Mouse (Mus musculus) CH12.LX (cell line): ENCODE results near the gene Map7. TPM values are rescaled to one million over a fixed set of nuclear protein-coding genes. Genes with fewer than 3 reads are reported as not detected.

Experiments used
- DNase-seq: peaks from one replicate; pipeline ENCODE4 v3.0.0-alpha.2; 2013; ENCODE audit errors: extremely low read depth
- H3K27ac ChIP-seq: 2 replicates; pipeline ENCODE4 v1.5.1; 2012; ENCODE audit warnings: low read depth, mild to moderate bottlenecking, control low read depth, moderate library complexity; ENCODE audit not compliant: insufficient read depth
- H3K27me3 ChIP-seq: replicated peaks from 2 replicates; pipeline ENCODE3; 2012; ENCODE audit warnings: inconsistent platforms
- H3K36me3 ChIP-seq, 2 experiments: replicated peaks in 1 of 2; 2 replicates each; pipeline versions ENCODE3 to v1.6.1; 2012; ENCODE audit warnings: inconsistent platforms in 1 of 2, low read length in 1 of 2, mild to moderate bottlenecking in 1 of 2, mixed read lengths in 1 of 2, moderate library complexity in 1 of 2; ENCODE audit not compliant: control insufficient read depth in 1 of 2, insufficient read depth in 1 of 2
- H3K4me1 ChIP-seq, 2 experiments: 2 replicates each; pipeline ENCODE4 v1.6.1; 2012; ENCODE audit warnings: inconsistent platforms in 1 of 2, moderate library complexity in 1 of 2; ENCODE audit not compliant: insufficient read depth in 2 of 2, control insufficient read depth in 1 of 2
- H3K4me2 ChIP-seq: 2 replicates; pipeline ENCODE4 v1.6.1; 2012; ENCODE audit warnings: low read depth, mild to moderate bottlenecking, control low read depth; ENCODE audit not compliant: poor library complexity, insufficient read depth, severe bottlenecking
- H3K4me3 ChIP-seq, 3 experiments: fragments of 150-350 bp in 1 of 3; sonication (generic) in 1 of 3; replicated peaks in 1 of 3; 2 replicates each; pipeline versions ENCODE3 to v1.5.1; 2011 to 2012; ENCODE audit warnings: low read depth in 2 of 3, low read length in 2 of 3, mild to moderate bottlenecking in 2 of 3, moderate library complexity in 2 of 3, control low read depth in 1 of 3, improper control_type of control experiment in 1 of 3, inconsistent platforms in 1 of 3, mixed read lengths in 1 of 3; ENCODE audit not compliant: poor library complexity in 1 of 3
- H3K79me2 ChIP-seq: replicated peaks from 2 replicates; pipeline ENCODE4 v1.6.1; 2012; ENCODE audit warnings: mild to moderate bottlenecking, moderate library complexity; ENCODE audit not compliant: control insufficient read depth, poor library complexity, insufficient read depth, severe bottlenecking; ENCODE audit errors: extremely low read depth
- H3K9ac ChIP-seq: 2 replicates; pipeline ENCODE4 v1.6.1; 2012; ENCODE audit warnings: low read depth, mild to moderate bottlenecking, control low read depth, moderate library complexity; ENCODE audit not compliant: insufficient read depth
- H3K9me3 ChIP-seq: replicated peaks from 2 replicates; pipeline ENCODE3; 2012; ENCODE audit warnings: low read length, inconsistent platforms, mixed read lengths
- BHLHE40 ChIP-seq: IDR thresholded peaks from 2 replicates; pipeline ENCODE4 v1.6.1; 2011; ENCODE audit warnings: mild to moderate bottlenecking, low read depth, low read length, improper control_type of control experiment
- CTCF ChIP-seq, 2 experiments: IDR thresholded peaks in 1 of 2; conservative IDR thresholded peaks in 1 of 2; 2 replicates each; pipeline ENCODE4 v1.5.1; 2011 to 2012; ENCODE audit warnings: low read depth in 2 of 2, low read length in 2 of 2, improper control_type of control experiment in 1 of 2, inconsistent platforms in 1 of 2, mild to moderate bottlenecking in 1 of 2, moderate library complexity in 1 of 2
- ELF1 ChIP-seq: IDR thresholded peaks from 2 replicates; pipeline ENCODE4 v1.6.1; 2014; ENCODE audit warnings: low read depth, mild to moderate bottlenecking, inconsistent platforms, low read length, improper control_type of control experiment
- ETS1 ChIP-seq: conservative IDR thresholded peaks from 2 replicates; pipeline ENCODE4 v1.6.1; 2012; ENCODE audit warnings: low read depth, mild to moderate bottlenecking, inconsistent platforms, low read length, improper control_type of control experiment, moderate library complexity
- GABPA ChIP-seq: IDR thresholded peaks from 2 replicates; pipeline ENCODE4 v1.6.1; 2012; ENCODE audit warnings: low read depth, low read length, improper control_type of control experiment, inconsistent platforms; ENCODE audit not compliant: insufficient replicate concordance
- HCFC1 ChIP-seq: IDR thresholded peaks from 2 replicates; pipeline ENCODE4 v1.6.1; 2012; ENCODE audit warnings: low read depth, mild to moderate bottlenecking, inconsistent platforms, low read length, improper control_type of control experiment
- JUND ChIP-seq: conservative IDR thresholded peaks from 2 replicates; pipeline ENCODE4 v1.6.1; 2011; ENCODE audit warnings: low read depth, low read length, improper control_type of control experiment
- MXI1 ChIP-seq: IDR thresholded peaks from 2 replicates; pipeline ENCODE4 v1.6.1; 2011; ENCODE audit warnings: mild to moderate bottlenecking, low read depth, low read length, improper control_type of control experiment
- MYC ChIP-seq: IDR thresholded peaks from 2 replicates; pipeline ENCODE4 v1.6.1; 2011; ENCODE audit warnings: low read depth, mild to moderate bottlenecking, improper control_type of control experiment, low read length
- NELFE ChIP-seq: IDR thresholded peaks from 2 replicates; pipeline ENCODE4 v1.6.1; 2011; ENCODE audit warnings: low read depth, low read length, improper control_type of control experiment
- NRF1 ChIP-seq: IDR thresholded peaks from 2 replicates; pipeline ENCODE4 v1.6.1; 2014; ENCODE audit warnings: low read depth, mild to moderate bottlenecking, inconsistent platforms, low read length, improper control_type of control experiment, moderate library complexity
- PAX5 ChIP-seq: IDR thresholded peaks from 2 replicates; pipeline ENCODE4 v1.6.1; 2012; ENCODE audit warnings: low read length, inconsistent platforms, mixed read lengths
- POLR2A ChIP-seq: IDR thresholded peaks from 2 replicates; pipeline ENCODE4 v1.6.1; 2011; ENCODE audit warnings: low read depth, mild to moderate bottlenecking, improper control_type of control experiment, low read length
- RAD21 ChIP-seq: IDR thresholded peaks from 2 replicates; pipeline ENCODE4 v1.6.1; 2011; ENCODE audit warnings: low read depth, mild to moderate bottlenecking, low read length, improper control_type of control experiment, moderate library complexity
- RCOR1 ChIP-seq: conservative IDR thresholded peaks from 2 replicates; pipeline ENCODE4 v1.6.1; 2012; ENCODE audit warnings: low read depth, mild to moderate bottlenecking, inconsistent platforms, low read length, improper control_type of control experiment
- SIN3A ChIP-seq: IDR thresholded peaks from 2 replicates; pipeline ENCODE4 v1.6.1; 2012; ENCODE audit warnings: low read length, improper control_type of control experiment, inconsistent platforms
- SMC3 ChIP-seq: IDR thresholded peaks from 2 replicates; pipeline ENCODE4 v1.6.1; 2011; ENCODE audit warnings: low read depth, low read length, improper control_type of control experiment
- TBP ChIP-seq: conservative IDR thresholded peaks from 2 replicates; pipeline ENCODE4 v1.6.1; 2011; ENCODE audit warnings: low read depth, low read length, improper control_type of control experiment
- UBTF ChIP-seq: IDR thresholded peaks from 2 replicates; pipeline ENCODE4 v1.6.1; 2012; ENCODE audit warnings: low read depth, mild to moderate bottlenecking, inconsistent platforms, low read length, improper control_type of control experiment, moderate library complexity
- ZMIZ1 ChIP-seq: IDR thresholded peaks from 2 replicates; pipeline ENCODE4 v1.6.1; 2012; ENCODE audit warnings: low read depth, mild to moderate bottlenecking, inconsistent platforms, low read length, improper control_type of control experiment
- dilution Hi-C: fragments of 300-500 bp; cut with MboI; formaldehyde crosslinking; loops from 2 replicates; pipeline ENCODE4 v1.14.3; 2020; ENCODE audit warnings: low sequenced_read_pairs; ENCODE audit not compliant: extremely low pct_unique_long_range_greater_than_20kb, extremely low pct_ligation_motif_present
- in situ Hi-C: fragments of 300-500 bp; cut with MboI; formaldehyde crosslinking; loops from 3 replicates; pipeline ENCODE4 v1.14.3; 2019; ENCODE audit warnings: low sequenced_read_pairs, low pct_ligation_motif_present, low pct_unique_long_range_greater_than_20kb, mixed read lengths
- polyA plus RNA-seq: library from polyadenylated mRNA; unstranded; fragments of >175 nt; gene quantifications from 2 replicates; pipeline ENCODE4 v1.2.1, GENCODE M21; 2012; ENCODE audit warnings: low read depth; ENCODE audit not compliant: insufficient read length
- total RNA-seq, 2 experiments: library from RNA; depleted of rRNA; stranded (reverse); fragments of 300-350 nt in 1 of 2; fragments of >200 nt in 1 of 2; gene quantifications; 2 replicates each; pipeline ENCODE4 v1.2.3; 2012 to 2014

The Map7 gene
- total and polyA plus RNA-seq, 3 experiments: 7.4 to 31.1 (median 21.6) TPM

DNA sequence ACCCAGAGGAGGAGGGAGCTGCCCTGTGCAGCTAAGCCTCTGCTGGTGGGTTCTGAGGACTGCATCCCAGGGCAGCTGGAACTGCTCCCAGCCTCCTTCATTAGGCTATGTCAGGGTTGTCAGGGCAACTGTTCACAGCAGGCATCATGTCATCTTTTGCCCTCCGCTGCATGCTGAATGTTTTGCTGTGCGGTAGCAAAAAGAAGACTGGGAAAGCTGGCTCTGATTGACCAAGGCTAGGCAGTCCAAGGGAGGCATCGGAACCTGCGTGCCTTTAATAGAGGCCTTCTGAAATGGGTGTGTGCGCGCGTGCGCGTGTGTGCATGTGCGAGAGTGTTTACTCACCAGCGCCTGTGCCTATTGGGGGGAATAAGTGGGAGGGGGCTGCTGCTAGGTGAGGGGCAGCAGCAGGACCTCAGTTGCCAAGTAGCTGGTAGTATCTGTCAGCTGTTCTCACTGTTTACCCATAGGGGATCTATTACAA, 22.4 kb downstream of the Map7 start:
- Histone ChIP-seq H3K79me2 (no peaks in the 10 kb centered on the region), H3K4me3 (no peak overlapping the region), H3K9me3 (no peaks in the 10 kb centered on the region), H3K4me2 (peak overlapping the region; percentile 86; the same call in 1 of the 2 replicates), H3K27ac (no peak overlapping the region), H3K27me3 (peaks cover 2% of the 10 kb centered on the region), H3K9ac (no peak overlapping the region), H3K36me3 (no peaks in the 10 kb centered on the region), H3K4me1 (peaks cover 5 to 16% of the 10 kb centered on the region in 2 experiments)
- TF ChIP-seq CTCF (conservative IDR thresholded peaks at IDR 0.05 in 1 of 2, IDR thresholded peaks at IDR 0.05 in 1 of 2; ENCODE audit: low read depth in 2 of 2, low read length in 2 of 2) (peak in 1 of 2 experiments; percentile 97; a peak in 3 of 4 replicates), SMC3 (peak; percentile 54), RAD21 (peak; percentile 46), POLR2A (no peak), JUND (no peak)
- DNase-seq: peak; percentile 48
- in situ Hi-C loops: no loop called here
- dilution Hi-C loops: no loop called here

DNA sequence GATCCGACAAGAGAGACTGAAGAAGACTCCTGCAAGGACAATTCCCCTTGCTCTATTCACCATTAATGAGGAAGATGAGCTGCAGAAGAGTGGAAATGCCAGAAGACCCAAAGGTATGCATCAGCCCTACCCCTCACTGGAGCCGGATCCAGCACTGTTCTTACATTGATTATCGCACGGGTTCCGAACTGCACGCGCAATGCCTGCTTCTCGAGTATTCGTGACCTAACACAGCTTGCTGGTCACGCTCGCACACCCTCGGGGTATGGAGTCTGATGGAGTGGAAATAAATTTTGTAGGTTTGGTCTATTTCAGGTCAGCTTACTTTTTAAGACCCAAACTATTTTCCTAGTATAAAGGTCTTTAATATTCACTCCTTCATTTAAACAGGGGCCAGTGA, 22.9 kb downstream of the Map7 start:
- H3K27ac ChIP-seq: no peak overlapping the region
- in situ Hi-C loops (no loop called here), dilution Hi-C loops (no loop called here)
- no peak overlapping the region for H3K4me2 ChIP-seq
- no peak for DNase-seq
- no peak overlapping the region for H3K4me3 ChIP-seq
- TF ChIP-seq SIN3A: no peak
- TF ChIP-seq MXI1: no peak
- no peak for TF ChIP-seq PAX5
- TF ChIP-seq RAD21: no peak
- no peak for TF ChIP-seq NELFE
- TF ChIP-seq RCOR1: no peak
- TF ChIP-seq UBTF: no peak
- no peak for TF ChIP-seq ZMIZ1
- TF ChIP-seq TBP: no peak
- no peak for TF ChIP-seq ETS1
- TF ChIP-seq HCFC1: no peak
- TF ChIP-seq ELF1: no peak
- TF ChIP-seq MYC: no peak
- no peak for TF ChIP-seq SMC3
- TF ChIP-seq BHLHE40: no peak
- TF ChIP-seq CTCF (conservative IDR thresholded peaks at IDR 0.05 in 1 of 2, IDR thresholded peaks at IDR 0.05 in 1 of 2; ENCODE audit: low read depth in 2 of 2, low read length in 2 of 2): no peak
- no peak for TF ChIP-seq POLR2A
- no peak for TF ChIP-seq GABPA
- no peak for TF ChIP-seq NRF1
- H3K36me3 ChIP-seq: no peaks in the 10 kb centered on the region
- peaks cover 2% of the 10 kb centered on the region for H3K27me3 ChIP-seq
- no peaks in the 10 kb centered on the region for H3K9me3 ChIP-seq
- H3K4me1 ChIP-seq: peaks cover 5 to 16% of the 10 kb centered on the region in 2 experiments
- H3K9ac ChIP-seq: no peak overlapping the region
- H3K79me2 ChIP-seq: no peaks in the 10 kb centered on the region
